Mouse (Mus musculus) C2C12 (cell line): ENCODE measurements around the gene Sox6.

Source experiments
- CTCF ChIP-seq: IDR thresholded peaks from one replicate; pipeline ENCODE4 v1.5.1; 2011; ENCODE audit not compliant: control insufficient read depth, insufficient read depth, insufficient read length
- MAX ChIP-seq: IDR thresholded peaks from one replicate; pipeline ENCODE4 v1.6.1; 2011; ENCODE audit warnings: mild to moderate bottlenecking, control low read depth
- MYOG ChIP-seq: IDR thresholded peaks from one replicate; pipeline ENCODE4 v1.6.1; 2011; ENCODE audit not compliant: control insufficient read depth, insufficient read length; ENCODE audit errors: extremely low read depth

- TF ChIP-seq CTCF (no peak), MAX (no peak), MYOG (no peak)
These were observed 498.3 kb downstream of the Sox6 start for GRCm38 (mm10) chr7:115540261-115540660.
